Mouse (Mus musculus) kidney, adult 2 months (tissue): ENCODE results near the gene Cep131. TPM values are rescaled to one million over a fixed set of nuclear protein-coding genes. Genes with fewer than 3 reads are reported as not detected.

Experiments
- DNase-seq: peaks from one replicate; pipeline ENCODE4 v3.0.0; 2021
- H3K27ac ChIP-seq: fragments of 200-500 bp; 2 replicates; pipeline ENCODE4 v1.5.1; 2012; ENCODE audit warnings: low read depth, low read length, control low read depth, inconsistent platforms; ENCODE audit not compliant: insufficient read depth
- H3K27me3 ChIP-seq: fragments of 200-500 bp; replicated peaks from 2 replicates; pipeline ENCODE4 v1.6.1; 2012; ENCODE audit warnings: mild to moderate bottlenecking, moderate library complexity, low read length, inconsistent platforms; ENCODE audit not compliant: control insufficient read depth, insufficient read depth
- H3K36me3 ChIP-seq: fragments of 200-500 bp; 2 replicates; pipeline ENCODE4 v1.6.1; 2012; ENCODE audit warnings: mild to moderate bottlenecking, moderate library complexity, low read length, inconsistent platforms; ENCODE audit not compliant: control insufficient read depth, insufficient read depth
- H3K4me1 ChIP-seq: fragments of 200-500 bp; 2 replicates; pipeline ENCODE4 v1.6.1; 2011; ENCODE audit warnings: low read length; ENCODE audit not compliant: control insufficient read depth, insufficient read depth
- H3K4me3 ChIP-seq: fragments of 200-500 bp; 2 replicates; pipeline ENCODE4 v1.5.1; 2011; ENCODE audit warnings: mild to moderate bottlenecking, low read depth, low read length, control low read depth; ENCODE audit not compliant: insufficient read depth
- CTCF ChIP-seq: fragments of 200-500 bp; conservative IDR thresholded peaks from 2 replicates; pipeline ENCODE4 v1.5.1; 2011; ENCODE audit warnings: low read depth, mild to moderate bottlenecking, control low read depth, low read length, moderate library complexity, mixed read lengths; ENCODE audit not compliant: insufficient read depth, insufficient read length
- POLR2A ChIP-seq: fragments of 200-500 bp; IDR thresholded peaks from one replicate; pipeline ENCODE4 v1.6.1; 2011; ENCODE audit warnings: low read depth, low read length, control low read depth
- WGBS: fragments of 180-500 bp; shearing (Covaris S2); methylation state at CpG from one replicate; pipeline ENCODE4 v1.1.7; 2018; 5-methylcytosine and 5-hydroxymethylcytosine counted together
- polyA plus RNA-seq: library from polyadenylated mRNA; depleted of rRNA; stranded (reverse); fragments of >200 nt; gene quantifications from 2 replicates; pipeline ENCODE4 v1.2.3, GENCODE M21; 2012; rRNA removed

Cep131 gene
- polyA plus RNA-seq = 5.8 and 6.8 TPM in 2 replicates

- TF ChIP-seq CTCF (no peak), POLR2A (no peak)
- no peak within 1 kb of the TSS for H3K27ac ChIP-seq
- H3K36me3 ChIP-seq = no peaks in the 10 kb centered on the region
- H3K4me1 ChIP-seq = no peaks in the 10 kb centered on the region; the same call in none of the 2 replicates
- no peaks in the 10 kb centered on the region for H3K27me3 ChIP-seq
- peak within 1 kb of the TSS; percentile 89 for H3K4me3 ChIP-seq
- DNase-seq = peak; percentile 99
- 1% methylated on average over 41 of the region's 42 CpGs for WGBS
Observed at GRCm38 (mm10) chr11:120086702-120087152, at the start of gene Cep131. Gene Cep131, minus strand, starts transcription at chr11:120086827.

DNA sequence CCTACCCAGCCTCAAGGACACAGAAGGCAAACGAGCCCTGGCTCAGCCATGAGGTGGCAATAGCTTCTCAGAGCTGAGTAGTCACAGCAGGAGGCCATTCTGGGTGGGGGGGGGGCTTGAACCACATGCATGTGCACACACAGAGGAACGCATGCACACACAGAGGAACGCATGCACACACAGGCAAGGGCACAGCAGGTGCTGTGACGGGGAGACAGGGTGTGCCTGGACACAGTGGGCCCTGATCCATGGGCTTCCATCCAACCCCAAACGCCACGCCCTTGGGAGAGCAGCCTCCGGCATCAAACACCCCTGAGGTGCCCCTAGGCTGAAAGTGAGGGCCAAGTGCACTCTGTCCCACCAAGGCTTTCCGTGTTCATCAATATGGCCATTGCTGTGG is 49.6 kb upstream of the Cep131 start:
- TF ChIP-seq POLR2A (no peak), CTCF (no peak)
- 0 out of 2 replicates have a peak, but pooled peaks cover 5% of the 10 kb centered on the region for H3K4me1 ChIP-seq
- no peaks in the 10 kb centered on the region for H3K27me3 ChIP-seq
- no peaks in the 10 kb centered on the region; the same call in 1 of the 2 replicates for H3K36me3 ChIP-seq
- no peak overlapping the region for H3K27ac ChIP-seq
- 76% methylated on average over 8 of the region's 8 CpGs for WGBS
- DNase-seq = no peak
- no peak overlapping the region for H3K4me3 ChIP-seq

- DNase-seq = peak; percentile 63
- H3K27ac ChIP-seq = no peak overlapping the region
- WGBS = 81% methylated on average over 9 of the region's 9 CpGs
- no peak overlapping the region for H3K4me3 ChIP-seq
- H3K27me3 ChIP-seq = no peaks in the 10 kb centered on the region
- 0 out of 2 replicates have a peak, but pooled peaks cover 5% of the 10 kb centered on the region for H3K4me1 ChIP-seq
- no peak for TF ChIP-seq CTCF
- TF ChIP-seq POLR2A = no peak
- H3K36me3 ChIP-seq = no peaks in the 10 kb centered on the region; the same call in 1 of the 2 replicates
Observed at GRCm38 (mm10) chr11:120134847-120135530, 48.4 kb upstream of the Cep131 start.

- no peak overlapping the region for H3K4me3 ChIP-seq
- no peak overlapping the region for H3K27ac ChIP-seq
- no peak for DNase-seq
- no peak for TF ChIP-seq CTCF
- no peak for TF ChIP-seq POLR2A
- no peaks in the 10 kb centered on the region; the same call in 1 of the 2 replicates for H3K36me3 ChIP-seq
- WGBS = 98% methylated on average over 5 of the region's 5 CpGs
- H3K4me1 ChIP-seq = 0 out of 2 replicates have a peak, but pooled peaks cover 5% of the 10 kb centered on the region
- no peaks in the 10 kb centered on the region for H3K27me3 ChIP-seq
Observed at GRCm38 (mm10) chr11:120134148-120134547, 47.5 kb upstream of the Cep131 start.

DNA sequence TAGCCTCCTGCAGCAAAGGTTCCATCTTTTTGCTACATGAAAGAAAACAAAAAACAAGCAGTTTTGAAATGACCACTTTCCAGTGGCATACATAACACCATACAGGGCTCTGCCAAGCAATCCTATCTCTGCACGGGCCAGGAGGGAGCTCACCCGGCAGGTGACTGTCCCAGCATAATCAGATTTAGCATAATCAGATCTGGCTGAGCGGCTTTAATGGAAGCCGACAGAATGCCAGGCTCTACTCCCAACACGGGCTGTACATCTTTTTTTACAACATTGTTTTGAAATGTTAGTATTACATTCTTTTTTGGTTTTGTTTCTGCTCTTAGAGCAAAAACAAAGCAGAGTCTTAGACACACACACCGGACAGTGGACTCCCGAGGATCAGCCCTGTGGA is 42.7 kb upstream of the Cep131 start:
- TF ChIP-seq POLR2A (no peak), CTCF (no peak)
- DNase-seq = no peak
- Histone ChIP-seq H3K4me1 (no peaks in the 10 kb centered on the region), H3K27me3 (no peaks in the 10 kb centered on the region), H3K36me3 (peaks cover 2% of the 10 kb centered on the region), H3K27ac (no peak overlapping the region), H3K4me3 (no peak overlapping the region)
- 68% methylated on average over 7 of the region's 7 CpGs for WGBS

- Histone ChIP-seq H3K4me1 (no peaks in the 10 kb centered on the region), H3K36me3 (peaks cover 2% of the 10 kb centered on the region), H3K27me3 (no peaks in the 10 kb centered on the region), H3K4me3 (no peak overlapping the region), H3K27ac (no peak overlapping the region)
- WGBS = 83% methylated on average over 2 of the region's 2 CpGs
- TF ChIP-seq POLR2A = no peak
- TF ChIP-seq CTCF = 0 out of 2 replicates have a peak, but pooled peaks have one; percentile 20
- no peak for DNase-seq
Observed at GRCm38 (mm10) chr11:120126845-120127244, 40.2 kb upstream of the Cep131 start.

DNA sequence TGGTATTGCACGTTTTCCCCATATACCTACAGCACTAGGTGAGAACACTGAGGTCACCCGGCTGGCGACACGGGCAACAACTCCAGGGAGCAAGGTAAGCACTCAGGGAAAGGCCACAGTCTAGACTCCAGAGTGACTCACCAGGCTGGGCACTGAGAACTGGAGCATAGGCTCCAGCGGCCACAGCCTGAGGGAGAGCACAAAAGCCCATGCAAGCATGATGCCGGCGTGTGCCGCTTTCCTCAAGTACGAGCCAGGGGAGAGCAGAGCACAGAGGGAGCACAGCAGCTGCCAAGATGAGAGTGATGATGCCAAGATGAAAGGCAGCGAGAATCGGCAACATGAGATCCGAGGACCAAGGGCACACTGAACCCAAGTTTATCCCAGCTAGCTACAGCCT is 35.5 kb upstream of the Cep131 start:
- H3K27ac ChIP-seq = no peak overlapping the region
- DNase-seq = no peak

More for the DNA sequence above, 35.5 kb upstream of the Cep131 start:
- no peaks in the 10 kb centered on the region for H3K36me3 ChIP-seq
- 64% methylated on average over 12 of the region's 12 CpGs for WGBS
- H3K4me3 ChIP-seq = no peak overlapping the region
- TF ChIP-seq POLR2A = no peak
- no peak for TF ChIP-seq CTCF
- no peaks in the 10 kb centered on the region for H3K4me1 ChIP-seq
- no peaks in the 10 kb centered on the region for H3K27me3 ChIP-seq
